Mouse (Mus musculus): Measurements from ENCODE around the gene Tcp11x2. TPM values are rescaled to one million over a fixed set of nuclear protein-coding genes. Genes with fewer than 3 reads are reported as not detected.

The Tcp11x2 gene
- not detected in 2 replicates for polyA plus RNA-seq (2014; fragmentation: Nextera tagmentation; extraction: Ambion mirVana)

DNA sequence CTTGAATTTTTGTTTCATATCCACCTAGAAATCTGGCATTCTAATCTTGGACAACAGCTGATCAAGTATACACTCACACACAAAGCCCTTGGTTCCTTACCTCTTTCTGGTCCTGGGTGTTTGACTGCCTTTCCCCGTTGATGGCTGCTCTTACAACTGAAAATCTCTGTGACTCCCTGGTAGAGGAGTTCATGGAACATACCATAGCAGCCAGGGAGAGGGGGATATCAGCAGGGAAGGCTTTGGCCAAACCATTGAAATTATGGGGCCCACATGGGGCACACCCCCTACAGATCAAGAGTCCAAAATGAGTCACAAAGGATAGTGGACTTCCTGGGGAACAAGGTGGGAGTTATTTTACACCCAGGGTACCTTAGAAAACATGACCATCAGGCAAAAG is at the start of gene Tcp11x2:
Gene Tcp11x2 (minus strand): TSS at position 158 of the 400 bp plus-strand sequence.
- no peak for ATAC-seq (replicated peaks; ENCODE audit: insufficient number of reproducible peaks, low FRiP score, low TSS enrichment, low read depth)
- WGBS, result 69% methylated on average over 1 of the region's 1 CpGs

GRCm38 (mm10) chrX:135743056-135743355 is 49.4 kb upstream of the Tcp11x2 start:
- DNase-seq (ENCODE audit: low spot score), result no peak
- Histone ChIP-seq H3K36me3 (replicated peaks; ENCODE audit: control insufficient read depth, insufficient read depth, low read depth, low read length) (no peaks in the 10 kb centered on the region), H3K4me1 (ENCODE audit: control insufficient read depth, insufficient read depth, low read length) (no peaks in the 10 kb centered on the region), H3K27ac (replicated peaks; ENCODE audit: low read depth, low read length) (no peak overlapping the region), H3K4me3 (ENCODE audit: low read depth, low read length) (peak overlapping the region; percentile 55), H3K4me2 (ENCODE audit: low read depth, low read length) (peak overlapping the region; percentile 34), H3K9me3 (replicated peaks; ENCODE audit: control insufficient read depth, low read length) (no peaks in the 10 kb centered on the region), H3K9ac (replicated peaks; ENCODE audit: low read length) (peak overlapping the region; percentile 56), H3K27me3 (ENCODE audit: control insufficient read depth, insufficient read depth, low read length) (no peaks in the 10 kb centered on the region)
- ATAC-seq (replicated peaks; ENCODE audit: insufficient number of reproducible peaks, low FRiP score, low TSS enrichment, low read depth), result no peak
- 23% methylated on average over 7 of the region's 7 CpGs for WGBS

More for the DNA sequence above, at the start of gene Tcp11x2:
- Histone ChIP-seq H3K27me3 (ENCODE audit: control insufficient read depth, insufficient read depth, low read length) (no peaks in the 10 kb centered on the region), H3K36me3 (replicated peaks; ENCODE audit: control insufficient read depth, insufficient read depth, low read depth, low read length) (no peaks in the 10 kb centered on the region), H3K9ac (replicated peaks; ENCODE audit: low read length) (no peak within 1 kb of the TSS), H3K4me1 (ENCODE audit: control insufficient read depth, insufficient read depth, low read length) (no peaks in the 10 kb centered on the region), H3K4me3 (ENCODE audit: low read depth, low read length) (no peak within 1 kb of the TSS), H3K9me3 (replicated peaks; ENCODE audit: control insufficient read depth, low read length) (no peaks in the 10 kb centered on the region), H3K27ac (replicated peaks; ENCODE audit: low read depth, low read length) (no peak within 1 kb of the TSS), H3K4me2 (ENCODE audit: low read depth, low read length) (no peak within 1 kb of the TSS)
- no peak for DNase-seq (ENCODE audit: low spot score)

GRCm38 (mm10) chrX:135742304-135743055 is 48.9 kb upstream of the Tcp11x2 start, which contains the start of the genes Armcx5 and Gprasp1:
Gene Armcx5 (plus strand): TSS chrX:135742733.
Gene Gprasp1 (plus strand): TSS chrX:135742733.
- no peaks in the 10 kb centered on the region for H3K9me3 ChIP-seq (replicated peaks; ENCODE audit: control insufficient read depth, low read length)
- H3K27me3 ChIP-seq (ENCODE audit: control insufficient read depth, insufficient read depth, low read length), result no peaks in the 10 kb centered on the region
- H3K4me3 ChIP-seq (ENCODE audit: low read depth, low read length), result peak within 1 kb of the TSS; percentile 55
- DNase-seq (ENCODE audit: low spot score) (peak; percentile 91), ATAC-seq (replicated peaks; ENCODE audit: insufficient number of reproducible peaks, low FRiP score, low TSS enrichment, low read depth) (peak; percentile 98)
- peak within 1 kb of the TSS; percentile 56 for H3K9ac ChIP-seq (replicated peaks; ENCODE audit: low read length)
- H3K36me3 ChIP-seq (replicated peaks; ENCODE audit: control insufficient read depth, insufficient read depth, low read depth, low read length), result no peaks in the 10 kb centered on the region
- H3K4me1 ChIP-seq (ENCODE audit: control insufficient read depth, insufficient read depth, low read length), result no peaks in the 10 kb centered on the region
- no peak within 1 kb of the TSS for H3K27ac ChIP-seq (replicated peaks; ENCODE audit: low read depth, low read length)
- 19% methylated on average over 47 of the region's 48 CpGs for WGBS
- H3K4me2 ChIP-seq (ENCODE audit: low read depth, low read length), result peak within 1 kb of the TSS; percentile 34

DNA sequence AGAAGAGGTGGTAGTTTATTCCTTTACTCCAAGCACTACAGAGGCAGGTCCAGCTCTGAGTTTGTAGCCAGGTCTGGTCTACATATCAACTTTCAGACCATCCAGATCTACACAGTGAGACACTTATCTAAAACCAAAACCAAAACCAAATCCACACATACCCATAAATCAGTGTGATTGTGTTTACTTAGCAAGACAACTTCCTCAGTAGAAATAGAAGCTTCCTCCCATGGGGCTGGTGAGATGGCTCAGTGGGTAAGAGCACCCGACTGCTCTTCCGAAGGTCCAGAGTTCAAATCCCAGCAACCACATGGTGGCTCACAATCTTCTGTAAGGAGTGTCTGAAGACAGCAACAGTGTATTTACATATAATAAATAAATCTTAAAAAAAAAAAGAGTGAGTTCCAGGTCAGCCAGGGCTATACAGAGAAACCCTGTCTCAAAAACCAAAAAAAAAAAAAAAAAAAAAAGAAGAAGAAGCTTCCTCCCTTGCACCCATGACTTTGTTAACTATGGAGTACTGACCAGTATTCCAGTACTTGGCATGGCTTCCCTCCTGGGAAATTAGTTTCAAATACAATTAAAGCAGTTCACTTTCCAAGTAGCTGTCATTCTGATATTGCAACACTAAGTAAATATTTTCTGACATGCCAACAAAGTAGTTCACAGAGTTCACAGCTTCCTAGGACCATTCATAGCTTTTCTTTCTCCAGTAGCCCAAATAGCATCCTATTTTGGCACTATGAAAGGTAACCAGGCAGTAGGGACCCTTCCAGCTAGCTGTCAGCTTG is 45.3 kb upstream of the Tcp11x2 start:
- 94% methylated on average over 2 of the region's 2 CpGs for WGBS
- Histone ChIP-seq H3K4me2 (ENCODE audit: low read depth, low read length) (no peak overlapping the region), H3K9ac (replicated peaks; ENCODE audit: low read length) (no peak overlapping the region), H3K27me3 (ENCODE audit: control insufficient read depth, insufficient read depth, low read length) (no peaks in the 10 kb centered on the region), H3K4me1 (ENCODE audit: control insufficient read depth, insufficient read depth, low read length) (no peaks in the 10 kb centered on the region), H3K9me3 (replicated peaks; ENCODE audit: control insufficient read depth, low read length) (no peaks in the 10 kb centered on the region), H3K36me3 (replicated peaks; ENCODE audit: control insufficient read depth, insufficient read depth, low read depth, low read length) (no peaks in the 10 kb centered on the region), H3K4me3 (ENCODE audit: low read depth, low read length) (no peak overlapping the region), H3K27ac (replicated peaks; ENCODE audit: low read depth, low read length) (no peak overlapping the region)
- no peak for ATAC-seq (replicated peaks; ENCODE audit: insufficient number of reproducible peaks, low FRiP score, low TSS enrichment, low read depth)
- DNase-seq (ENCODE audit: low spot score), result no peak

DNA sequence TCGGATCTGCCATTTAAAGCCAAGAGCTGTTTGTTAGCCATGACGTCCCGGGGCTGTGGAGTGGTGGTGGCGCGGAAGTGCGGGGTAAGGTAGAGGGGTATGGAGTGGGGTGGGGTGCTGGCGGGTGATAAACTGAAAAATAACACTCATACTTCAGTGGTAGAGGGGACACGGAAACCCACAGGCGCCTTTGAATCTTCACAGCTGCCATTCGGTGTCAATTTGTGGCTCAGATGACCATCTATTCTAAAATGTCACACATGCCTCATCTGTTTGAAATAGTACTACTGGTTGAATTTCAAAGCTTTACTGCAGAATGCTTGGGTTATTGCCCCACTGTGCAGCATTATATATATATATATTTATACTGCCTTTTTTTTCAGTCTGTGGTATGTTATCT is 31.6 kb upstream of the Tcp11x2 start, which contains the start of gene Tmsb15a:
Gene Tmsb15a (minus strand): TSS at position 101 of the 400 bp plus-strand sequence.
- H3K4me1 ChIP-seq (ENCODE audit: control insufficient read depth, insufficient read depth, low read length), result no peaks in the 10 kb centered on the region
- H3K27ac ChIP-seq (replicated peaks; ENCODE audit: low read depth, low read length), result no peak within 1 kb of the TSS
- ATAC-seq (replicated peaks; ENCODE audit: insufficient number of reproducible peaks, low FRiP score, low TSS enrichment, low read depth), result no peak
- H3K36me3 ChIP-seq (replicated peaks; ENCODE audit: control insufficient read depth, insufficient read depth, low read depth, low read length), result no peaks in the 10 kb centered on the region
- WGBS, result 84% methylated on average over 10 of the region's 10 CpGs
- DNase-seq (ENCODE audit: low spot score), result no peak
- H3K9ac ChIP-seq (replicated peaks; ENCODE audit: low read length), result no peak within 1 kb of the TSS
- no peak within 1 kb of the TSS for H3K4me3 ChIP-seq (ENCODE audit: low read depth, low read length)
- no peaks in the 10 kb centered on the region for H3K27me3 ChIP-seq (ENCODE audit: control insufficient read depth, insufficient read depth, low read length)
- no peaks in the 10 kb centered on the region for H3K9me3 ChIP-seq (replicated peaks; ENCODE audit: control insufficient read depth, low read length)
- H3K4me2 ChIP-seq (ENCODE audit: low read depth, low read length), result no peak within 1 kb of the TSS

- H3K27ac ChIP-seq (replicated peaks; ENCODE audit: low read depth, low read length), result no peak overlapping the region
- no peak overlapping the region for H3K4me2 ChIP-seq (ENCODE audit: low read depth, low read length)
- no peak overlapping the region for H3K9ac ChIP-seq (replicated peaks; ENCODE audit: low read length)
- no peaks in the 10 kb centered on the region for H3K36me3 ChIP-seq (replicated peaks; ENCODE audit: control insufficient read depth, insufficient read depth, low read depth, low read length)
- H3K4me1 ChIP-seq (ENCODE audit: control insufficient read depth, insufficient read depth, low read length), result no peaks in the 10 kb centered on the region
- H3K9me3 ChIP-seq (replicated peaks; ENCODE audit: control insufficient read depth, low read length), result no peaks in the 10 kb centered on the region
- no peak overlapping the region for H3K4me3 ChIP-seq (ENCODE audit: low read depth, low read length)
- H3K27me3 ChIP-seq (ENCODE audit: control insufficient read depth, insufficient read depth, low read length), result no peaks in the 10 kb centered on the region; the same call in 1 of the 2 replicates
- WGBS, result 65% methylated on average over 2 of the region's 2 CpGs
- DNase-seq (ENCODE audit: low spot score) (no peak), ATAC-seq (replicated peaks; ENCODE audit: insufficient number of reproducible peaks, low FRiP score, low TSS enrichment, low read depth) (no peak)
Observed at GRCm38 (mm10) chrX:135712845-135713244, 19.3 kb upstream of the Tcp11x2 start.

DNA sequence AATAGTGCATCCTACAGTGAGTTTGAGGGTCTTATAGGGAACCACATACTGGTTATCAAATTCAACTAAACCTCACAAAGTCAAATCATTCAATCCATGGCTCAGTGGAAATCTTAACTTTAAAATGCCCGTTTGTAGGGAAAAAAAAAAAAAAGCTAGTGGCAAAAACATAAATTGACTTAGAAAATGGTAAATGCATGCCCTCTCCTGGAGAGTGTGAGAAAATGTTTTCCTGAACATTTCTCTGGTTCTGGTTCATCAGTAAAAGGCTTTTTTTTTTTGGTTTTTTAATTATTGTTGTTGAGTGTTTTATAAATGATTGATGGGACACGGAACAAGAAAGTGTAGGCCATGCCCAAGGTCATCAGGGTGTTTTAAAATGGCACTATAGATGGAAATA is 10.8 kb upstream of the Tcp11x2 start:
- H3K4me3 ChIP-seq (ENCODE audit: low read depth, low read length), result no peak overlapping the region
- H3K36me3 ChIP-seq (replicated peaks; ENCODE audit: control insufficient read depth, insufficient read depth, low read depth, low read length), result no peaks in the 10 kb centered on the region
- H3K27ac ChIP-seq (replicated peaks; ENCODE audit: low read depth, low read length), result no peak overlapping the region
- no peaks in the 10 kb centered on the region for H3K4me1 ChIP-seq (ENCODE audit: control insufficient read depth, insufficient read depth, low read length)
- H3K27me3 ChIP-seq (ENCODE audit: control insufficient read depth, insufficient read depth, low read length), result no peaks in the 10 kb centered on the region; the same call in 1 of the 2 replicates
- H3K9me3 ChIP-seq (replicated peaks; ENCODE audit: control insufficient read depth, low read length), result no peaks in the 10 kb centered on the region
- no peak overlapping the region for H3K4me2 ChIP-seq (ENCODE audit: low read depth, low read length)
- DNase-seq (ENCODE audit: low spot score), result no peak
- no peak for ATAC-seq (replicated peaks; ENCODE audit: insufficient number of reproducible peaks, low FRiP score, low TSS enrichment, low read depth)
- H3K9ac ChIP-seq (replicated peaks; ENCODE audit: low read length), result no peak overlapping the region
- WGBS, result 54% methylated on average over 2 of the region's 2 CpGs

DNA sequence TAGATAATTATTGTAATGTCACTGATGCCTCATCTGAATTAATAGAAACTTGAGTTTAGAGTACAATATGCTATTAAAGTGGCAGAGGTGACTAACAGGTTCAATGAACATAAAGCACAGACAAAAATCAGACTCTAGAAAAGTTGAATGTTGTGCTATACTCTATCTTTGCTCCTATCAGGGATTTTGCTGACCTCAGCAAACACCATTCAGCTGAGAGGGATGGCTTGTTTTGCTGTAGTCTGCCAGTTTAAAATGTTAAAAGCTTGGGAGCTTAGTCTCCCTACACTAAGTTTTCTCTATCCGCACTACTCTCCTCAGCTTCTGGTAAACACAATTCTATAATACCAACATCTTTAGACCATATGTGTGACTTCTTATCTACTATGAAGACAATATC is 9.5 kb upstream of the Tcp11x2 start:
- H3K27ac ChIP-seq (replicated peaks; ENCODE audit: low read depth, low read length), result no peak overlapping the region

More for the DNA sequence above, 9.5 kb upstream of the Tcp11x2 start:
- Histone ChIP-seq H3K4me3 (ENCODE audit: low read depth, low read length) (no peak overlapping the region), H3K4me1 (ENCODE audit: control insufficient read depth, insufficient read depth, low read length) (no peaks in the 10 kb centered on the region), H3K27me3 (ENCODE audit: control insufficient read depth, insufficient read depth, low read length) (no peaks in the 10 kb centered on the region), H3K9ac (replicated peaks; ENCODE audit: low read length) (no peak overlapping the region), H3K4me2 (ENCODE audit: low read depth, low read length) (no peak overlapping the region), H3K9me3 (replicated peaks; ENCODE audit: control insufficient read depth, low read length) (no peaks in the 10 kb centered on the region), H3K36me3 (replicated peaks; ENCODE audit: control insufficient read depth, insufficient read depth, low read depth, low read length) (no peaks in the 10 kb centered on the region)
- WGBS, result 73% methylated on average over 1 of the region's 1 CpGs
- no peak for ATAC-seq (replicated peaks; ENCODE audit: insufficient number of reproducible peaks, low FRiP score, low TSS enrichment, low read depth)
- no peak for DNase-seq (ENCODE audit: low spot score)

Data from embryonic facial prominence, embryonic 11.5 days (tissue).